Mouse (Mus musculus) thymus, adult 2 months (tissue): ENCODE results near the gene Rasal3.

Source experiments
- CTCF ChIP-seq: fragments of 200-500 bp; IDR thresholded peaks from 2 replicates; pipeline ENCODE4 v1.5.1; 2012; ENCODE audit warnings: mild to moderate bottlenecking, control low read depth, low read length, moderate library complexity, borderline replicate concordance; ENCODE audit not compliant: control insufficient read depth, poor library complexity, insufficient read depth; ENCODE audit errors: extremely low read depth
- POLR2A ChIP-seq: fragments of 200-500 bp; IDR thresholded peaks from 2 replicates; pipeline ENCODE4 v1.6.1; 2012; ENCODE audit warnings: mild to moderate bottlenecking, low read length, control low read depth, moderate library complexity; ENCODE audit not compliant: control insufficient read depth, poor library complexity, insufficient read depth; ENCODE audit errors: extremely low read depth

GRCm38 (mm10) chr17:32426610-32427009 lies 23.2 kb upstream of the Rasal3 start:
- no peak for TF ChIP-seq POLR2A
- TF ChIP-seq CTCF, result no peak
